Mouse (Mus musculus) thymus, adult 2 months (tissue): ENCODE measurements around the gene Alpi.
A peak's percentile ranks its signal among the peaks of the same experiment; 100 is the strongest.

ENCODE experiments used
- CTCF ChIP-seq: fragments of 200-500 bp; IDR thresholded peaks from 2 replicates; pipeline ENCODE4 v1.5.1; 2012; ENCODE audit warnings: mild to moderate bottlenecking, control low read depth, low read length, moderate library complexity, borderline replicate concordance; ENCODE audit not compliant: control insufficient read depth, poor library complexity, insufficient read depth; ENCODE audit errors: extremely low read depth
- POLR2A ChIP-seq: fragments of 200-500 bp; IDR thresholded peaks from 2 replicates; pipeline ENCODE4 v1.6.1; 2012; ENCODE audit warnings: mild to moderate bottlenecking, low read length, control low read depth, moderate library complexity; ENCODE audit not compliant: control insufficient read depth, poor library complexity, insufficient read depth; ENCODE audit errors: extremely low read depth

GRCm38 (mm10) chr1:87098358-87098975 is 2.9 kb downstream of the Alpi start:
- peak; percentile 87 for TF ChIP-seq CTCF
- no peak for TF ChIP-seq POLR2A
